Mouse (Mus musculus): ENCODE results near the gene Bcl11a.

- TF ChIP-seq EP300 (IDR thresholded peaks at IDR 0.05) (no peak), CTCF (IDR thresholded peaks at IDR 0.05) (no peak)
Observed at GRCm38 (mm10) chr11:24107414-24107813, 29.6 kb downstream of the Bcl11a start.
